Mouse (Mus musculus): ENCODE measurements at regions not wholly inside any gene's neighbourhood (a gene's known extent, or its start where the extent isn't known, plus 50 kb on each side); places are given as distances from the start of the nearest gene placed in this dataset.

DNA sequence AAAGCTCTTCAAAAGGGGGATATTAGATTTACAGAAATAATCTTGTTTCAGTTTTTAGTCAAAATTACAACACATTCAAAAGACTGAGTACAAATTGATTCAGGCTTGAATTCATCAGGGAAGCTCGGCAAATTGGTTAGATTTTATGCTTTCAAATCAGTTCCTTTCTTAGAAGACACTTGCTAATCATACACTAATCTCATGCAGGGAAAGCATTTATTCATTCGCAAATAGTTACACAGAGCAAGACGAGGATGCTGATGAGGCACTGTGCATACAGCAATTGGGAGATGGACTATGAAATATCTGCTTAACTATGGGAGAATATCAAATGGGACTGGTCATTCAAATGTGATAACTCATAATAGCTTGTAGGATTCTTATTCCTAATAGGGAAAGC lies 481.3 kb upstream of the Gm597 start:
- WGBS, result 75% methylated on average over 3 of the region's 3 CpGs
- no peak for DNase-seq (ENCODE audit: low spot score)
- Histone ChIP-seq H3K4me2 (replicated peaks; ENCODE audit: low read depth, low read length) (no peak overlapping the region), H3K27me3 (ENCODE audit: control insufficient read depth, insufficient read depth, low read length) (no peaks in the 10 kb centered on the region), H3K4me3 (ENCODE audit: low read depth, low read length) (no peak overlapping the region), H3K36me3 (ENCODE audit: control insufficient read depth, insufficient read depth, low read length) (no peaks in the 10 kb centered on the region), H3K9ac (ENCODE audit: low read depth, low read length) (no peak overlapping the region), H3K27ac (ENCODE audit: low read depth, low read length) (no peak overlapping the region), H3K4me1 (replicated peaks; ENCODE audit: control insufficient read depth, insufficient read depth, low read length) (no peaks in the 10 kb centered on the region), H3K9me3 (ENCODE audit: control insufficient read depth, low read length) (no peaks in the 10 kb centered on the region)
- ATAC-seq (ENCODE audit: low FRiP score), result no peak

DNA sequence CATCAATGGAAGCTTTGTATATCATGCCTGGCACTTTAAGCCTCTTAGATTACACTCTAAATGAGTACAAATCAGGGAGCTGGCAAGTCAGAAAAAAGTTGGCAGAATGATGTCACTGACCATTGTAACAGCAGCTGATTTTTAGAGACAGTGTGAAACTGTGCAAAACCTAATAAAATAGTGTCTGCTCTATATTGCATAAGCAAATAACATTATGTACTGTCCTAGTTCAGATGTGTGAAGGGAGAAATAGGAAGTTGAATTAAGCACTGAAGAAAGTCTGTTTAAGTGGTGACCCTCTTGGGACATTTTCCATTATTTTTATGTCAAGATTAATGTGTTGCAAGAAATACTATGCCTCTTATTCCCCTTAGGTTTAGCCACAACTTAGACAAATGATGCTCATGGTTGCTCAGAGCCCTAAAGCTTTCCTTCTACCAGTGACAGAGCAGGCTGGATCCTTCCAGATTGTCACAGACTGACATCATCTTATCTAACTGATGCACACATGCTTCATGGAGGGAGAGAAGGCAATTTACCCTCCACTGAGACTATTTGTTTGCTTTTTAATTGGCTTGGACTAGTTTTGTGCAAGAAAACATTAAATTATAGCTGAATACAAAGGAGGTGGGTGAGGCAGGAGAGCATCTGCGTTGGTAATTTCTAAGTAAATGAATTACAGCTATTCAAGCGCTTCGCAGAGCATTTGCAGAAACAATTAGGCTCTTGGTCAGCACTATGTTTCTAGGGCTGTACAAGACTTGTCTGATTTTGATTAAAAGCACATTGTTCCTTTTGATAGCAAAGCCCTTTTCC lies 436.9 kb upstream of the Gm597 start:
- Histone ChIP-seq H3K27me3 (ENCODE audit: control insufficient read depth, insufficient read depth, low read length) (no peaks in the 10 kb centered on the region), H3K4me2 (replicated peaks; ENCODE audit: low read depth, low read length) (no peak overlapping the region), H3K4me3 (ENCODE audit: low read depth, low read length) (no peak overlapping the region), H3K36me3 (ENCODE audit: control insufficient read depth, insufficient read depth, low read length) (no peaks in the 10 kb centered on the region), H3K9me3 (ENCODE audit: control insufficient read depth, low read length) (no peaks in the 10 kb centered on the region), H3K9ac (ENCODE audit: low read depth, low read length) (no peak overlapping the region), H3K27ac (ENCODE audit: low read depth, low read length) (no peak overlapping the region), H3K4me1 (replicated peaks; ENCODE audit: control insufficient read depth, insufficient read depth, low read length) (no peaks in the 10 kb centered on the region)
- DNase-seq (ENCODE audit: low spot score) (no peak), ATAC-seq (ENCODE audit: low FRiP score) (peak; percentile 83)
- WGBS, result 64% methylated on average over 3 of the region's 3 CpGs

All from hindbrain, embryonic 11.5 days (tissue).